Mouse (Mus musculus): ENCODE measurements around the gene Plcd4. TPM values are rescaled to one million over a fixed set of nuclear protein-coding genes. Genes with fewer than 3 reads are reported as not detected.
"Not testable (repeated sequence)": the region's sequence is repeated elsewhere in the genome, so short reads cannot be mapped to it uniquely, and the experiment has no call there.

Plcd4 gene
- total and polyA plus RNA-seq, 2 experiments from 2014 or later, result 7.3 to 9.4 TPM

DNA sequence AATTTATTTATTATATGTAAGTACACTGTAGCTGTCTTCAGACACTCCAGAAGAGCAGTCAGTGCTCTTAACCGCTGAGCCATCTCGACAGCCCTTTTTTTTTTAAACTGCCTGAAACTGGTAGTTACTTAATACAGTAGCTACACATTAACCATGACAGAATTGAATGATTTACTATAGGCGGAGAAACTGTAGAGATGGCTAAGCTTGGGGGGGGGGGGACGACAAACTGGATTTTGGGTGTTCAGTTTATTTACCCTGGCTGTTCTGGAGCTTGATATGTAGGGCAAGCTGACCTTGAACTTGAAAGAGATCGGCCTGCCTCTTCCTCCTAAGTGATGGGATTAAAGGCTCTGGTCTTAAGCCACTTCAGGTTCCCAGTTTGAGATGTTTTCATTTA is 31.4 kb upstream of the Plcd4 start:
- 97% methylated on average over 5 of the region's 5 CpGs for WGBS
- Histone ChIP-seq H3K9me3 (ENCODE audit: low read length) (no peaks in the 10 kb centered on the region), H3K9ac (replicated peaks; ENCODE audit: low read length, poor library complexity, severe bottlenecking) (no peak overlapping the region), H3K4me3 (ENCODE audit: low read depth, low read length) (no peak overlapping the region), H3K27ac (ENCODE audit: low read depth, low read length) (no peak overlapping the region), H3K4me2 (ENCODE audit: low read depth, low read length, poor library complexity, severe bottlenecking) (no peak overlapping the region), H3K27me3 (ENCODE audit: insufficient read depth, low read length) (no peaks in the 10 kb centered on the region), H3K4me1 (ENCODE audit: insufficient read depth, low read length) (peaks cover 11% of the 10 kb centered on the region; the same call in 1 of the 2 replicates), H3K36me3 (ENCODE audit: insufficient read depth, low read length) (no peaks in the 10 kb centered on the region)
- ATAC-seq (ENCODE audit: low FRiP score) (no peak), DNase-seq (ENCODE audit: low spot score) (no peak)
- TF ChIP-seq CTCF (IDR thresholded peaks at IDR 0.05), result no peak

GRCm38 (mm10) chr1:74512999-74513398 is 29.7 kb upstream of the Plcd4 start:
- 95% methylated on average over 1 of the region's 1 CpGs for WGBS

GRCm38 (mm10) chr1:74519875-74520274 is 22.8 kb upstream of the Plcd4 start:
- DNase-seq (ENCODE audit: low spot score) (no peak), ATAC-seq (ENCODE audit: low FRiP score) (no peak)
- H3K4me1 ChIP-seq (ENCODE audit: insufficient read depth, low read length), result no peaks in the 10 kb centered on the region
- no peak overlapping the region for H3K27ac ChIP-seq (ENCODE audit: low read depth, low read length)
- no peak for TF ChIP-seq CTCF (IDR thresholded peaks at IDR 0.05)
- H3K27me3 ChIP-seq (ENCODE audit: insufficient read depth, low read length), result no peaks in the 10 kb centered on the region
- no peak overlapping the region for H3K4me2 ChIP-seq (ENCODE audit: low read depth, low read length, poor library complexity, severe bottlenecking)
- no peak overlapping the region for H3K4me3 ChIP-seq (ENCODE audit: low read depth, low read length)
- no peak overlapping the region for H3K9ac ChIP-seq (replicated peaks; ENCODE audit: low read length, poor library complexity, severe bottlenecking)
- H3K36me3 ChIP-seq (ENCODE audit: insufficient read depth, low read length), result peaks cover 33% of the 10 kb centered on the region
- no peaks in the 10 kb centered on the region for H3K9me3 ChIP-seq (ENCODE audit: low read length)

More at GRCm38 (mm10) chr1:74512999-74513398, 29.7 kb upstream of the Plcd4 start:
- not testable (repeated sequence) for H3K9me3 ChIP-seq (ENCODE audit: low read length); H3K27ac ChIP-seq (ENCODE audit: low read depth, low read length); H3K36me3 ChIP-seq (ENCODE audit: insufficient read depth, low read length); H3K27me3 ChIP-seq (ENCODE audit: insufficient read depth, low read length); H3K9ac ChIP-seq (replicated peaks; ENCODE audit: low read length, poor library complexity, severe bottlenecking); H3K4me3 ChIP-seq (ENCODE audit: low read depth, low read length); ATAC-seq (ENCODE audit: low FRiP score); H3K4me2 ChIP-seq (ENCODE audit: low read depth, low read length, poor library complexity, severe bottlenecking); H3K4me1 ChIP-seq (ENCODE audit: insufficient read depth, low read length); DNase-seq (ENCODE audit: low spot score)

DNA sequence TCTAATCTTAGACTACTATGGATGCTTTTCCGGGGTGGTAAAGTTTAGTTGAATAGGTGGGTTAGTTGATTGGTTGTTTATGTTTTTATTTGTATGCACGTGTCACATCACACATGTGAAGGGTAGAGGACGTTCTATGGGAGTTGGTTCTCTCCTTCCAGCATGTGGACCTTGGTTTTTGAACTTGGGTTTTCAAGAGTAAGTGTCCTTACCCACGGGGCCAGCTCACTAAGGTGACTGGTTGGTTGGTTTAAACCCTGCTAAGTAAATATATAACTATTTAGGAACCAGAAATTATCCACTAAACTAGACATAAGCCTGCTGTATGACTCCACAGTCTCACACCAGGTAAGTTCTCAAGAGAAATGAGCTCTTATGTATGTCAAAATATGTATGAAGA is 17.9 kb upstream of the Plcd4 start:
- ATAC-seq (ENCODE audit: low FRiP score) (no peak), DNase-seq (ENCODE audit: low spot score) (no peak)
- Histone ChIP-seq H3K36me3 (ENCODE audit: insufficient read depth, low read length) (peaks cover 63% of the 10 kb centered on the region), H3K4me1 (ENCODE audit: insufficient read depth, low read length) (no peaks in the 10 kb centered on the region), H3K4me3 (ENCODE audit: low read depth, low read length) (no peak overlapping the region), H3K9me3 (ENCODE audit: low read length) (no peaks in the 10 kb centered on the region), H3K27ac (ENCODE audit: low read depth, low read length) (no peak overlapping the region), H3K9ac (replicated peaks; ENCODE audit: low read length, poor library complexity, severe bottlenecking) (no peak overlapping the region), H3K27me3 (ENCODE audit: insufficient read depth, low read length) (no peaks in the 10 kb centered on the region), H3K4me2 (ENCODE audit: low read depth, low read length, poor library complexity, severe bottlenecking) (no peak overlapping the region)
- TF ChIP-seq CTCF (IDR thresholded peaks at IDR 0.05), result no peak
- WGBS, result 94% methylated on average over 4 of the region's 4 CpGs

DNA sequence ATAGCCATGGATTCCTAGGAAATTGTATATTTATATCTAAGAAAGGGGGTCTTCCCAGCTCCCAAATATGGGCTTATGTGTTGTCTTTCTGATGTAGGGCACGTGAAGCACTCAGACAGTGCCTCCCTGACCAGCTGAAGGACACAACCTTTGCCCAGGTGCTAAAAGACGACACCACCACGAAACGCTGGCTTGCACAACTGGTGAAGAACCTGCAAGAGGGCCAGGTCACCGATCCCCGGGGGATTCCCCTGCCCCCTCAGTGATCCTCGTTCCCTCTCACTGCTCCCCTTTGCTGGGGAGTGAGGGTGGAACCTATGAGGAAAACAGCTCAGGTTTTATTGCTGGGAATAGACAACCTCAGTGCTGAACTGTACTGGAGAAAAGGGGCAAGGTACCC is 14.1 kb upstream of the Plcd4 start:
- DNase-seq (ENCODE audit: low spot score) (no peak), ATAC-seq (ENCODE audit: low FRiP score) (no peak)
- no peaks in the 10 kb centered on the region for H3K27me3 ChIP-seq (ENCODE audit: insufficient read depth, low read length)
- no peak overlapping the region for H3K27ac ChIP-seq (ENCODE audit: low read depth, low read length)
- H3K36me3 ChIP-seq (ENCODE audit: insufficient read depth, low read length), result peaks cover 70% of the 10 kb centered on the region
- H3K9me3 ChIP-seq (ENCODE audit: low read length), result no peaks in the 10 kb centered on the region
- no peak overlapping the region for H3K4me2 ChIP-seq (ENCODE audit: low read depth, low read length, poor library complexity, severe bottlenecking)
- TF ChIP-seq CTCF (IDR thresholded peaks at IDR 0.05), result no peak
- H3K4me1 ChIP-seq (ENCODE audit: insufficient read depth, low read length), result no peaks in the 10 kb centered on the region
- H3K4me3 ChIP-seq (ENCODE audit: low read depth, low read length), result no peak overlapping the region
- 93% methylated on average over 7 of the region's 7 CpGs for WGBS
- no peak overlapping the region for H3K9ac ChIP-seq (replicated peaks; ENCODE audit: low read length, poor library complexity, severe bottlenecking)

GRCm38 (mm10) chr1:74538650-74539049 is 4.0 kb upstream of the Plcd4 start:
- no peak overlapping the region for H3K27ac ChIP-seq (ENCODE audit: low read depth, low read length)
- ATAC-seq (ENCODE audit: low FRiP score) (no peak), DNase-seq (ENCODE audit: low spot score) (peak; percentile 84)
- H3K27me3 ChIP-seq (ENCODE audit: insufficient read depth, low read length), result no peaks in the 10 kb centered on the region
- no peak for TF ChIP-seq CTCF (IDR thresholded peaks at IDR 0.05)
- peaks cover 5% of the 10 kb centered on the region; the same call in 1 of the 2 replicates for H3K4me1 ChIP-seq (ENCODE audit: insufficient read depth, low read length)
- no peak overlapping the region for H3K4me3 ChIP-seq (ENCODE audit: low read depth, low read length)
- H3K9me3 ChIP-seq (ENCODE audit: low read length), result no peaks in the 10 kb centered on the region
- no peak overlapping the region for H3K4me2 ChIP-seq (ENCODE audit: low read depth, low read length, poor library complexity, severe bottlenecking)
- no peak overlapping the region for H3K9ac ChIP-seq (replicated peaks; ENCODE audit: low read length, poor library complexity, severe bottlenecking)
- H3K36me3 ChIP-seq (ENCODE audit: insufficient read depth, low read length), result no peaks in the 10 kb centered on the region

Measured in midbrain, postnatal 0 days (tissue).